Mouse (Mus musculus) bone marrow macrophage, adult 2 months (primary cell): Measurements from ENCODE around the gene Lonp1.

Source experiments
- CTCF ChIP-seq: IDR thresholded peaks from 2 replicates; pipeline ENCODE4 v1.5.1; 2012; ENCODE audit warnings: low read depth, mild to moderate bottlenecking, low read length, moderate library complexity
- POLR2A ChIP-seq: IDR thresholded peaks from 2 replicates; pipeline ENCODE4 v1.6.1; 2012; ENCODE audit warnings: mild to moderate bottlenecking, low read depth, low read length, borderline replicate concordance

DNA sequence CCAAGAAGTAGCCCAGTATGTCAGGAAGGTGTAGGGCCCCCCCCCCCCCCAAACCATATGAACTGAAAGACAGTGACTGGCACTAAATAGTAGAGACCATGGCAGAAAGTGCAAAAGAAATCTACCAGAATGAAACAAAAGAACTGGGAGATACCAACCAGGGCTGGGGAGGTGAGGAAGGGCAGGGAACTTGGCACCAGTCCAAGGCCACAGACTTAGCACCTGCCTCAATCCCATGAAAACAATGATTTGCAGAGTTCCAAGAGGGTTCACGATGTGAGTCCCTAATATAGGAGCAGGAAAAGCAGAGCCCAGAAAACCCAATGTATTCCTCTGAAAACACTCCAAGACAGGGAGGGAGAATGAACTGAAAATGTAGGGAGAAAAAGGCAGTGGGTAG is 54.5 kb downstream of the Lonp1 start:
- TF ChIP-seq CTCF (no peak), POLR2A (no peak)
